Mouse (Mus musculus) heart, adult 18-20 months (tissue): ENCODE data around the gene Cemip2. TPM values are rescaled to one million over a fixed set of nuclear protein-coding genes. Genes with fewer than 3 reads are reported as not detected.

Source experiments
- DNase-seq, 2 experiments: peaks; one replicate each; pipeline ENCODE4 v3.0.0; 2021 to 2022; ENCODE audit warnings: mixed read lengths in 1 of 2
- total RNA-seq, 2 experiments: library from RNA; stranded (reverse); gene quantifications; 2 replicates each; pipeline ENCODE4 v1.2.3; 2021

Cemip2 gene
- total RNA-seq, 2 experiments from 2014 or later = 11.0 to 11.3 TPM

DNA sequence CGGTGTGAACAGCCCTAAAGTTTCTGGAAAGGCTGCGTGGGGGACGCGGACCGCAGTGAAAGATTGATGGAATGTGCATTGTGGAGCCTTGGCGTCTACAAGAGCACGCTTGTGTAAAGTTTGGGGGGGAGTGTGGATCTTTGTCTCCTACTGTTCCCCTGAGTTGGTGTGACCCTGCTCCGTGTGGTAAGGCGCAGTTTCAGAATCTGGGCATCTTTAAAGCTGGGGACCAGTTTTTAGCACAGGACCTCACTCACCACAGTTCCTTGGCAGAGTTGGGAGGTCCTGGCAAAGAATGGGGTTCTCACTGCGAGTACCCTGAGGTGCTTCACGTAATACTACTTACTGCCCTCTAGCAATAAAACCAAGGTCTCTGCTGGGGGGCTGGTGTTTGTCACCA lies 964 bp downstream of the Cemip2 start:
- no peak for DNase-seq

DNA sequence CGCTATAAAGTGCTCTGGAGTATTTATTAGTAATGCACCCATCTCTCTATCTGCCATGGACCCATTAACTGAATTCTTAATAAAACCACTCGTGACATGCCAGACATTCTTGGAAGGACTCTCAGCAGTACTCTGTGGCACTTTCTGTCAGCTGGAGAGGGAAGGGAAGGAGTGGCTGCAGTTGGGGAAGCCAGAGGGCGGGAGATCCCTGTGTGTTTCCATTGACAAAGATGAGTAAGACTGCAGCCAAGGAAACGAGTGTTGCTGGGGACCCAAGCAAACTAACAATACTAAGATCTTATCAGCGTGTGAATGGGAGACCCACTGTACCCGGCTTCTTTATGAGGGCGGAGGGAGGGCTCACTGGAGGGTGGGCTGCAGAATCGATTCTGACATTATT lies 2.5 kb downstream of the Cemip2 start:
- DNase-seq = peak in 1 of 2 experiments; percentile 40

DNA sequence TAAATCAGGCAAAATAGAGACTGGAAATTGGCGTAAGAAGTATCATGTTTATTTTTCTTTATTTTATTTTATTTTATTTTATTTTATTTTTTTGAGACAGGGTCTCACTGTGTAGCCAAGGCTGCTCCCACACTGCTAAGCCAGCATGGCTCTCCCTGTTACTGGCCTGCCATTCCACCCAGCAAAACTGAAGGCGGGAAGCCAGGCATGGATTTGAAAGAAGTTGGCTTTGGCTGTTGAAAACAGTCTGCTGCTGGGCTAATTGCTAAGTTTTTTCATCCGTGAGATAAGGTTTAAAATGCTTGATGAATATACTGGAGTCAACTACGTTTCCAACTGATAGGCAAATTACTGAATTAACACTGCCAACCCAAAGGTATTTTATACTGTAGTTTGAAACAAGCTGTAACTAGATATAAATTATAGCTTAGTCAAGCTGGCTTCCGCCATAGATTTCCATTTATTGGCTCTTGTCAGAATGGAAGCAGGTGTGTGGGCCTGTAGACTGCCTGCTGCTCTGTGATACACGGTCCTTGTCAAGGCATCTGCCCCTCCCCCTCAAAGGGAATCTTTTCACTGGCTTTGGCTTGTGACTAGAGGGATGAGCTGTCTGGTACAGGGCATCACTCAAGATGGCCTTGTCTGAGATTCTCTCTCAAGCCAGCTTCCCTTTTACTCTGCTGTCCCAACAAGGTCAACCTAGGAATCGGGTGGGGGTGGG lies 3.1 kb downstream of the Cemip2 start:
- DNase-seq = no peak

DNA sequence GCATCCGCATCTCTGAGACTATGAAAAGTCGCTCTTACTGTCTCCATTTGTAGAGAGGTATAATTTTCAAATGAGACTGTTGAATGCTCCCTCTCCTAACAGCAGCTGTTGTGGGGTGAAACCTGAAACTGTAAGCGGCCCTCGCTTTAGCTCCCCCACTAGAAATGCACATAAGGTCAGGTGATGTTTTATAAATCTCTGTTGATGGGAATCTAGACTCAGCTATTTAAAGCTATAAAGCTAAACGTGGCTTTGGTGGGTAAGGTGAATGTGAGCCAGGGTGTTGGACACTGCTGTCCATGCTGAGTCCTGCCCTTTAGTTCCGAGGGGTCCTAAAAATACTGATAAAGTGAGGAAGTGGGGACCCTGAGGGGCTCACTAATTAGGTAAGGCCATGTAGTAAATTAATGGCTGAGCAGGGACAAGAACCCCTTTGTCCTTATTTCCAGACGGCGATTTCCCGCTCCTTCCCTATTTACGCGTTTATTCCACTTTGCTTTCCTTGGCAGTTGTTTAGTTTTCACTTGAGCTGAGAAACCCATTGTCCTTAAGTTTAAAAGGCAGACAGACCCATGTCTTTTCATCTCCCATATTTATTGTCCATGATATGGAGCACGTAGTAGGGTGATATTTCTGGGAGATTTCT lies 3.8 kb downstream of the Cemip2 start:
- DNase-seq = no peak

DNA sequence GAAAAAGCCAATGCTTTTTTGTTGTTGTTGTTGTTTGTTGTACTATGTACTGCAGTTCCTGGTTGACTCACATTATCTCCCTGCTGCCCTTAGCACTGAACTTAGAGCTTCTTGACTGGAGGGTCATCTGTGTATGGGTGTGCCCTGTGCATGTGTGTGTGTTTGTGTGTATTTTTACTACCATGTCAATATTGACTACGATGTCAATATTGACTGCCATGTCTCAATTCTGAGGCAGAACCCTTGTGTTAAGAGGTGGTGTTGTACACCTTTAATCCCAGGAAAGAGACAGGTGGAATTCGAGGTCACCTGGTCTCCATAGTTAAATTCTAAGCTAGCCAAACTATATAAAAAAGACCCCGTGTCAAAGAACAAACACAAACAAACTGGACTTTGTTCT lies 5.6 kb downstream of the Cemip2 start:
- no peak for DNase-seq

DNA sequence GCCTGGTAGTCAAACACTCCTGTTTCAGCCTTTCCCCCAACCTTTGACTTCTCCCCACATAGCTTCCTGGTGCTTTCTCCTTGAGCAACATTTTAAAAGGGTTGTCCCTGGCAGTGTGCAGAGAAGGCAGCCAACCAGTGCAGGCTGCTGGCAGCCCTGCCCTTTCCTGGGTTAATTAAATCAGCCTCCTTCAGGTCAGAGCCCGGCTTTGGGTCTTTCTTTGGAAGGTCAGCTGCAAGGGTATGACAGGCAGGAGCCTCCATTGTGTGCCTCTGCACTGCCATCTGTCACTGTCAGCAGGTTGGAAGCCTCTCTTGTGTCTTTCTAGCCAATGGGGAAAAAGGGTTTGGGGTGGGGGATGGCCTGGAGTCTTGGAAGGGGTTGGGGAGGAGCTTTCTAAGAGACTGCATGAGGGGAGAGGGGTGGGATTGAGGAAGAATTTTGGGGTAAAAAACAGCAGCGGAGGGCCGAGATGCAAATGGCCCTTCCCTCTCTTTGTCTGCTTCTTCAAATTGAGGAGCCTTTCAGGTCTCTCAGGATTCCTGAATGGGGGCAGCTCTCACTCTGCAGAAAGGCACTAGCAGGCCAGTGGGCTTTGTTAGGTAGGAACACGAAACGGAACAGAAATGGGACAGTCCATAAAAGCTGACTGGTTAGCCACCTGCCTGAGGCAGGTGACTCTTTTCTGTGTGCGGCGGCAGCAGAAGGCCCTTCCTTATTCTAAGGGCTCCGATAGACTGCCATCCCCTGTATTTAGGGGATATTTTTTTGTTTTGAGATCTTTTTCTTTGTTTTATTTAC lies 6.4 kb downstream of the Cemip2 start:
- peak in 1 of 2 experiments; percentile 16 for DNase-seq

DNA sequence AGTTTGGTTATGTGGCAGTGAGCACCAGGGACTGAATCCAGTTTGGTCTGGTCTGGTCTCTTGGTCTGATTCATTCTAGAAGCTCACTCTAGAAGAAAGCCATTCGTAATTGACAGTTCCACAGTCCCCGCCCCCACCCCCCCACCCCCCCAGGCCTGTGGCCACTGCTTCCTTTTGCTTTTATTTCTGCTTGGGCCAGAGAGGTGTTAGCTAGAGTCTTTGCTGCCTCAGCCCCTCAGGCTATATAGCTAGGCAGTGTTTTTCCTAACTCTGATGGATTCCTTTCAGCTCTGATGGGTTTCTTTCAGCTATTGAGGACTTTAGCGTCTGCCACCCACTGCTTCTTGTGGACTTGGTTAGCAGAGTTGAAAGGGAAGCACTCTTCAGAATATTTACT lies 7.0 kb downstream of the Cemip2 start:
- no peak for DNase-seq

DNA sequence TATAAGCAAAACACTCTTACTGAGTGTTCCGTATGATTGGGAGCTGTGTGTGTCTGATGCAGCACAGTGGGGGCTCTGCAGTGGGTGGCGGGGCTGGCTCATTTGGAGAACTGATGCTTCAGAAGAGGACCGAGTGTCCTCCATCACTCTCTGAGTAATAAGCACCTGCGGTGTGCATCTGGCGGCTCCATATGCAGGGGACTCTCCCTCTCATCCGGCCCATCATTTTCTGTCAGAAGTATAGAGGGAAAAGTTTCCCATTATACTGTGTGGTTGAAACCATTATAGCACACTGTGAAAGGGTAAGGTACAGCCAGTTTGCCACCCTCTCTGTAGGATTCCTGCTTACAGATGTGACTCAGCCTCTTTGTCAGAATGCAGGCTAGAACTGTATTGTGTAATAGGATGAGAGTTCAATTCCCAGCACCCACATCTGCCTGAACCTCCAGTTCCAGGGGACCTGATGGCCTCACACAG lies 8.9 kb downstream of the Cemip2 start:
- DNase-seq = no peak

DNA sequence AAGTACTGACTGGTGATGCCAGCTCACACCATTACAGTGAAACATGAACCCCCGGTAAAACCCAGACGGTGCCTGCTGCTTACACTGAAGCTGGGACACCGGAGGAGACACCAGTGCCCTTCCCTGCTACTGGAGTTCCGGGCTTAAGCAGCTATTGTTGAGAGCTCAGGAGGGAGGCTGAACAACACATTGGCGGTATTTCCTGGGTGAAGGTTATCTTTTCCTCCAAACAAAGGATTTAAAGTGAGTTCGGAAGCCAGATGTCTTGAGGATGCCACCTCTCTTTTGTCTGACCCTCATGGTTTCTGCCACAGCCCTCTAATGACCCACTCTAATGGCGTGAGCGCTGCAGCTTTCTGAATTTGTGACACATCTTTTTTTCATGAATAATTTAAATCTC lies 10.9 kb downstream of the Cemip2 start:
- DNase-seq = no peak

DNA sequence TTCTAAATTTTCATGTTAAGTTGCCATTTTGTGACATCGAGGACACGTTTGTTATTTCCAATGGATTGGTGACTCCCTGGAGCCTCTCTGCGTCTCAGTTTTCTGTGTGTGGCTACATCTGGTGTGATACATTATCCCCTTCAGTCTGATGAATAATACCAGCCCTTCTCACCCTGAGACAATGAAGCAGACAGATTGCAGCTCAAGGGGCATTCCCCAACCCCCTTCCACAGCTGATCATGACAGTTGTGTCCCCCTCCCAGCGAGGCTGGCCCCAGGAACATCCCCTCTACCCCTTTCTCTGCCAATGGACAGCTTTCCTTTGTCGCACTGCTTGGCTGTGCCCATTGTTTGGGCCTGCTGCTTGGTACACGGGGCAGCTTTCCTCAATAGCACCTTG lies 11.5 kb downstream of the Cemip2 start:
- DNase-seq = no peak

DNA sequence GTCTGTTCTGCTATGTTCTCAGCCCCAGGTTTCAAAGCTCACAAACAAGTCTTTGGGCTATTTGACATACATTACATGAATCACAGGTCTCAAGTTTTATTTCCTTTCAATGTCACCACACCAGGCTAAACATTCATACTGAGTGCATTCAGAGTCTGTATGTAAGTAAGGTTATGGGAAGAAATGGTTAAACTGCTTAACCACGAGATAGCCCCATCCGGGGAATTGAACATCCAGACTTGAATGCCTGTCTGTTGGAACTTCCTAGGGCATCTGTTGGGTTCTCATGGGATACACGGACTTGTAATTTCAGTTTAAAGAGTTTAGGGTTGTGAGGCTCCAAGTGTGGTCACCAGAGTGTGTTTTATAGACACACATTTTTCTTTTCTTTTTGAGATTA lies 13.2 kb downstream of the Cemip2 start:
- DNase-seq = no peak

DNA sequence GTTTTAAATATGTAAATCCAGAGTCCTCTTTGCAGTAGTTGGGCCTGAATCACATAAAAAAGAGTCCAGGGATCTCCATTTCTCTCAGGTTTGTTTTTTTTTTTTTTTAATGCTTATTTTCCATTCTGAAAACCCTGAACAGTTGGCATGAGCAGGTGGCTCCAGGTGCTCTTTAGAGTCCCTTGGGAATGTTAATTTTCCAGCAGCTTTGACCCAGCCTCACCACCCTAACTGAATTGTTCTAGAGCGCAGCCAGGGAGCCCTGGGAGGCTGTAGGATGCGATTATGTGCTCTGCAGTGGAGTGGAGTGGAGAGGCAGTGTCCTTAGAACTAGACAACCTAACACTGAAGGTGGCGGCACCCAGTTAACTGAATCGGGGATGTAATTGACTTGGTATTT lies 13.7 kb downstream of the Cemip2 start:
- DNase-seq = no peak

DNA sequence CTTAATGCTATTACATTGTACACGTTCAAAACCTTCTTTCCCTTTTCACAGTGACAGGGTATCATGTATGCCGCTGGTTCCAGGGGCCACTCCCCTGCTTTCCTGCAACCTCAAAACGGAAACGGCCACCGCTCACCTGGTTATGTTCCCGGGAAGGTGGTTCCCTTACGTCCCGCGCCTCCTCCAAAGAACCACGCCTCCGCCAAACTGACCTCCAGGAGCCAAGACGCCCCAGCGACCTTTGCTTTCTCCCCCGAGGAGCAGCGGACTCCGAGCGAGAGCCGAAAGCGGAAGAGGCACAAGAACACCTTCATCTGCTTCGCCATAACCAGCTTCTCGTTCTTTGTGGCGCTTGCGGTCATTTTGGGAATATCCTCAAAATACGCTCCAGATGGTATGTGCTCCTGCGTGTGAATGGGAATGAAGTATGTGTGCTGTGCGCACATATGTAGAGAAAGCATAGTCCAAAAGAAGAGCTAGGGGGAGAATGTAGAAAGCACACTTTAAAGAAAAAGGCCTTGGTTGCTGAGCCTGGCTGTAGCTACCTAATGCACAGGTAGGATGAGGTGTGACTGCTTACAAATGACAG lies 14.5 kb downstream of the Cemip2 start:
- no peak for DNase-seq

DNA sequence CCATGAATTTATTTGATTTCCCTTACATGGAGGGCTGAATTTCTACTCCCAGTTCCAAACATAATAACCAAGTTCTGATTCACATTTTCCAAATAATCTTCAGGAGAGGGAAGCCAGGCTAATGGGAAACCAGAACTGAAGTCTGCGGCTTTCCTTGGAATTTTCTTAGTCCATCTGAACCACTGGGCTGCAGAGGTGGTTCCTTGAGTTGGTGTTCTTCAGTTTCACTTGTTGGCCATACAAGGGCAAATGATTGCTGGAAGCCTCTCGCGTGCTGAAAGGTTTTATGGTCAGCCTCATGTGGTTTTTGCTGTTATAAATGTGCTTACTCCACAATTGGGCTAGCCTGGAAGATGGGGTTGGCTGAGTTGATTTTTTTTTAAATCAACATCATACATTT lies 16.4 kb downstream of the Cemip2 start:
- no peak for DNase-seq

DNA sequence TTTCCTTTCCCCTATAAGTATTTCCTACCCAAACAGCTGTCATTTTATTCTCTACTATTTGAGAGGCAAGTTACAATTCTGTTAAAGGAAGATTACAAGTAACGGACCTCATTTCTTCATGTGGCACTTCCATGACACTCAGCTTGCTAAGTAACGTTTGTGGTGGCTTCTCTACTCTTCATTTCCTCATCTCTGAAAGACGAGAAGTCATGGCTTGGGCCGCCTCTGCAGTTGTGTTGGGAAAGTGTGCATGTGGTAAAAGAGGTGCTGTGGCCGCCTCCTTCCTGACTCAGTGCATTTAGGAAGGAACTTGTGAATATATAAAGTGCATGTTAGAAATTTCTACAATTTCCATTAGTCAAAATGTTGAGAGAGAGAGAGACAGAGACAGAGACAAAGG lies 18.2 kb downstream of the Cemip2 start:
- DNase-seq = no peak

DNA sequence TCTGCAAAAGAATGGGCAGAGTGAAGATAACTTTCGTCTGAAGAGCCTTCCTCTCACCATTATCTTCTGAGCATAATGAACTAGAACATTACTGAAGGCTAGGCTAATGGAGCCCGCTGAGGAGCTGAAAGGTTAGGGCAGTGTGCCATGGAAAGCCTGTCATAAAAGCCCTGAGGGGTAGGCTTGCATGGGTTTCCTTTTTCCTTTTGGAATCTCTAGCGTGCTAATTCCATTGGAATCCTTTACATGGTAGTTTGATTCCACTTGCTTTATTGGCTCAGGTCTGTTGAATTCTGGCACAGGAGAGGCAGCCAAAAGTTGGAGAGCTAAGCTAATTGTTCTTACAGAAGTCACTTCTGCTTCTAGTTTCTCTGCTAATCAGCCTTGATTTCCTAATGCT lies 20.6 kb downstream of the Cemip2 start:
- DNase-seq = peak; percentile 55 to 63

DNA sequence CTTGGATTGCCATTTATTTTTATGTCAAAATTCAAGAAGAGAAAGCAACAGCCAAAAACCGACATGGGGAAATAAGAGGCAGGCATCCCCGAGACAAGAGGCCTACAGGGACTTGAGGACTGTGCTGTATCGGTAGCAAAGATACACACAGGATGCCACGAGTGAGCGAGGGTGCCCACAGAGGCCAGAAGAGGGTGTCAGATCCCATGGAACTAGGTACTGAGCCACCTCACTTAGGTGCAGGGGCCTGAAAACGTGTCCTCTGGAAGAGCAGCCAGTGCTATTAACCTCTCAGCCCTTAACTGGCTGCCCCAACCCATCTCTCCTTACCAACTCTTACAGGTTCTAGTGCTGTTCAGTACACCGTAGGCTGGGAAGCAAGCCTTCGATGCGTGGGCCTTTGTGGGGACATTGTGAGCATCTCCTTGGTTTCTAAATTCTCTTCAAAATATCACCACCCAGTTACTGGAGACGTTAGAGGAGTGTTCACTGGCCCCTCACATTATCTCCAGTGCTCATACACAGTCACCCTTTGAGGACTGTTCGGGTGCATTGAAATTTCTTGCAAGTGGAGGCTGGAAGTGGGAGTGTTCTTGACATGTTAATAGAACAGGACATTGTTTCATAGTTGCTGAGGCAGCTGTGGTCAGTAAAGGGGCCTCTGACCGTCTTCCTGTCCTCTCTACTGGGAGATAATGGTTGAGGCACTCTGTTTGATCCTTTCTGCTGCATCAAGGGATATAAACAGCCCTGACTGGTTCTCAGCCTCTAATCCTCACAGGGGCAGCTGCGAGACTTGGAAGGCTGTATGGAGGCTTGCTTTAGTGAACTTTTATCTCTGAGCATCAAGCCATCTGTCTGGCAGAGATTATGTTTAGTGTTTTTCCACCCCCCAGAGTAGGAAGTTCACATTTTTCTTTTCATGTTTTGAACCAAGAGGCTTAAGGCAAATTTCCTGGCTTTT lies 21.6 kb downstream of the Cemip2 start:
- no peak for DNase-seq

DNA sequence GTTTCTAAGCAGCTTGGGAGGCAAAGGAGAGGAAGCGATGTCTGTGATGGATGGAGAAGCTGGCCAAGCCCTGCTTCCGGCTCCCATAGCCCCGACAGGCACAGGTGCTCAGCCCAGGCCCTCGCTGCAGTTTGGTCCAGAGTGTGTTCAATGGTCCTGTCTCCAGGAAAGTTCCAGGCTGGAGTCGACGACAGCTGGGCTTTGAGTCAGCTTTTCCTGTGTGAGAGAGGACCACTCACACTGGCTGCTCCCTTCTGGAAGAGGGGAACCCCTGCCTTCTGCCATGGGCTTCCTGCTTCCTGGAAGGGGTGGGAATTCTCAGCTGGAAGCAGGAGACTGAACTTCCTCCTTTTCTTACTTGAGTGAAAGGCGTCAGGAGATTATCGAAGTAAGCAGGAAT lies 26.3 kb downstream of the Cemip2 start:
- DNase-seq = peak in 1 of 2 experiments; percentile 38

DNA sequence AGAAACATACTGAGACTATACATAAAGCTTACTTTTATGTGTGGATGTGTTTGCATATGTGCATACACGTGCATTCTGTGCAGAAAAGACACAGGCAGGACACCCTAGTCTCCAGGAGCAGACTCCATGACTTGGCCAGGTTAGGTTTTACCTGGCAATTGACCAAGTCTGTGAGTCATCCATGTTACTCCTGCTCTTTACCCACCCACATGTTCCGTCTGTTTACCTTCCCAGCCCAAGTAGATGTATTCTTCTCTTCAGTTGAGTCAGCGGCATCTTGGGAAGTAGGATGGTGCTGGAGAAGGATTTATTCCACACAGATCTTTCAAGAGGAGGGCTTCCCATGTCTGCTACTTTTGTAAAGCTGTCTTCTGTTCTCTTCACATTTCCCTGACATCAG lies 27.2 kb downstream of the Cemip2 start:
- peak in 1 of 2 experiments; percentile 51 for DNase-seq

DNA sequence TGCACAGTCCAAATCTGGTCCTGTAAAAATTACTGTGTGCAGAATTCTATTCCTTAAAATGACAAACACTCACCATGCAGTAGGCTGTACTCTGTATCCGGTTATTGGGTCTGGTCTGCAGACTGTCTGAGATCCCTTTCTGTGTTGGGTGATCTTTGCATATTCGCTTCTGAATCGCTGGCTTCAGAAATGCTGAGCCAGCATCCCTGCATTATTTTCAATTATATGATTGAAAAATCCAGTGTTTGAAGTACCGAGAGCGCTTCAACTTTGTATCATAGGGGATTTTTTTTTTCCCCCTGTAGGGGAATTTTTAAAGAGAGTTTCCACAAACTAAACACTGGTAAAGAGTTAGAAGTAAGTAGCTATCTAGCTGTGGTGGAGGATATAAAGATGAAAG lies 32.0 kb downstream of the Cemip2 start:
- no peak for DNase-seq

DNA sequence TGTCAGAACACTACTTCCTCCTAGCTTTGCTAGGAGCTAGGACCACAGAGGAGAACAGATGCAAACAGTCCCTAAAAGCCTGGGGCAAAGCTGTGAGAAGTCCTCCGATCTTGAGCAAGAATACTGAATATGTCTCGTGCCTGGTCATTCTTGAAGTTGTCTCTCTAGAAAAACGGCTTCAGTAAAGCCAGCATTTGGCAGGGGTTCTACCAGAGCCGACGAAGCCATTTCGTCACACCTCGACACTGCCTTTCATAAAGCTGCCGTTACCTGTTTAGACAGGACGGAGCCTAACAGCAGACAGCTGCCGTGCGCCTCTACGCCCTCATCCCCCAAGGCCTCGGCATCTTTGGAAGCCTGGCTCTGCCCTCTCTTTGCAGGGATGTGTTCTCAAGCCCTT lies 35.4 kb downstream of the Cemip2 start:
- no peak for DNase-seq
